Mouse (Mus musculus): ENCODE measurements around the gene Csk. TPM values are rescaled to one million over a fixed set of nuclear protein-coding genes. Genes with fewer than 3 reads are reported as not detected.

Csk gene
- total RNA-seq, 2 experiments from 2014 or later, result 8.5 to 9.5 TPM

Other genes with a start within 250 kb of the Csk start
- 1 to 10 TPM; 7.1 to 7.7 TPM for gene Ppcdc, start 213.5 kb downstream of the Csk start, total RNA-seq (2021)
- under 1 TPM; 0.66 to 0.74 TPM for gene Scamp5, start 185.6 kb downstream of the Csk start, total RNA-seq (2021)
- gene Rpp25, start 149.6 kb downstream of the Csk start, total RNA-seq (2021), result not detected
- 1,000 to 10,000 TPM; 1,357 to 1,404 TPM for gene Cox5a, start 132.4 kb downstream of the Csk start, total RNA-seq (2021)
- gene Fam219b, start 116.1 kb downstream of the Csk start, total RNA-seq (2021), result 1 to 10 TPM; 4.0 to 5.5 TPM
- 10 to 100 TPM; 80.9 to 83.7 TPM for gene Mpi, start 100.9 kb downstream of the Csk start, total RNA-seq (2021)
- 10 to 100 TPM; 33.8 to 37.3 TPM for gene Scamp2, start 92.7 kb downstream of the Csk start, total RNA-seq (2021)
- gene Ulk3, start 64.2 kb downstream of the Csk start, total RNA-seq (2021), result 1 to 10 TPM; 4.3 to 6.0 TPM
- not detected for gene Cplx3, start 47.4 kb downstream of the Csk start, total RNA-seq (2021)
- not detected for gene Lman1l, start 32.9 kb downstream of the Csk start, total RNA-seq (2021)
- gene Cyp1a2, start 30.1 kb upstream of the Csk start, total RNA-seq (2021), result not detected
- gene Cyp1a1, start 34.3 kb upstream of the Csk start, total RNA-seq (2021), result under 1 TPM; 0.26 to 0.57 TPM
- gene Edc3, start 54.9 kb upstream of the Csk start, total RNA-seq (2021), result 1 to 10 TPM; 4.8 to 6.3 TPM
- gene Clk3, start 112.2 kb upstream of the Csk start, total RNA-seq (2021), result 10 to 100 TPM; 35.9 to 37.7 TPM
- 1 to 10 TPM; 2.4 to 3.5 TPM for gene Arid3b, start 183.2 kb upstream of the Csk start, total RNA-seq (2021)

Data from gastrocnemius, postnatal 36 days (tissue).